Mouse (Mus musculus): ENCODE measurements at regions not wholly inside any gene's neighbourhood (a gene's known extent, or its start where the extent isn't known, plus 50 kb on each side); places are given as distances from the start of the nearest gene placed in this dataset.

DNA sequence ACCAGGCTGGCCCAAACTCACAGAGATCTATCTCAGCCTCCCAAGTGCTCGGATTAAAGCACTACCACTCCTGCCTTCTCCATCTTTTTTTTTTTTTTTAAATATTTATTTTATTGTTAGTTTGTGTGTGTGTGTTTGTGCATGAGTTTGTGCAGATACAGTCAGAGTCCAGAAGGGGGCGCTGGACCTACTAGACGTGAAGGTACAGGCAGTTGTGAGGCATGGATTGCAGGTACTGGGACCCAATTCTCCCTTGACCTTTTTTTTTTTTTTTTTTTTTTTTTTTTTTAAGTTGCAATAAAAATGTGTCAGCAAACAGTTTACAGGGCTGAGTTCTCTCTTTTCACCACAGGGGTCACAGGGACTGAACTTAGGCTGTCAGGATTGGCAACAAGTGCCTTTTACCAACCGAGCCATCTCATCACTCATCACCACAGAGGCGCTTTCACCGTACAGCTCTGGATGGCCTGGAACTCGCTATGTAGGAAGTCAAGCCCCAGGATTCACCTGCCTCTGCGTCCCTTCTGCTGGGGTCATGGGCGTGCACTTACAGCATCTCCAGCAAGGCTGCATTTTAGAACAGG, 73.2 kb upstream of the Zfp64 start:
- no peak for DNase-seq

- DNase-seq, result no peak
Observed at GRCm38 (mm10) chr2:169019037-169019436, 63.6 kb upstream of the Zfp64 start.

DNA sequence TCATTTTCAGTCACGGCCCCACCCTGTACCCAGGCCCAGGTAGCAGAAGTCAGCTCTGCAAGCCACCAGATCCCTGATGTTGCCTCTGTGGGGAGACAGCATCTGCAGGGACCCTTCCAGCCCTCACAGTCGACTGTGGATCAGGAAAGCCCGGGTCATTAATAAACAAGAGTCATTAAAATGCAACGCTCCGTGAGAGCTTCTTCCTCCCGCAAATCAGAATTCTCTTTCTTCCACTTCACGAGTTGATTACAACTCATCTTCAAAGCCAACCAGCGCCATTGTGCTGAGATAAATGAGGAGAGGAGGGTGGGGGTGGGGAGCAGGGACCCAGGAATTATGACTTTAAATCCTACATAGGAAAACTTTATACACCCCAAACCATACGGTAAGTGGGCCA, 54.9 kb upstream of the Zfp64 start:
- no peak for DNase-seq

DNA sequence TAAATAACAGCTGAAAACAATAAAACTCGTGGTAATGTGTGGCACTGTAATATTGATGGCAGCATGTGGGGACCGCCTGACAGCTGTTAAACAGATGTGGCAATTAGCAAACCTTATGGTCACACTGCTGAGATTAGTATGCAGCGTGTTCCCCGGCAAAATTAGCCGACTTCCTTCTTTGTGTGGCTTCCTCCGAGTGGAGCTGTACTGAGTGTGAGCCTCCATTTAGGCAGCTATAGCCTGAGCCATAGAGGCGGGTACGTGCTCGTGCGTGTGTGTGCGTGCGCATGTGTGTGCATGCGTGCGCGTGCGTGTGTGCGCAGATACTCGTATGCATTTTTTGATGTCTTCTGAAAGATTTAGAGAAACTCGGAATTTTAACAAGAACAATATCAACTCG, 53.4 kb upstream of the Zfp64 start:
- DNase-seq, result no peak

GRCm38 (mm10) chr2:169008333-169008732, 52.9 kb upstream of the Zfp64 start:
- DNase-seq, result no peak

DNA sequence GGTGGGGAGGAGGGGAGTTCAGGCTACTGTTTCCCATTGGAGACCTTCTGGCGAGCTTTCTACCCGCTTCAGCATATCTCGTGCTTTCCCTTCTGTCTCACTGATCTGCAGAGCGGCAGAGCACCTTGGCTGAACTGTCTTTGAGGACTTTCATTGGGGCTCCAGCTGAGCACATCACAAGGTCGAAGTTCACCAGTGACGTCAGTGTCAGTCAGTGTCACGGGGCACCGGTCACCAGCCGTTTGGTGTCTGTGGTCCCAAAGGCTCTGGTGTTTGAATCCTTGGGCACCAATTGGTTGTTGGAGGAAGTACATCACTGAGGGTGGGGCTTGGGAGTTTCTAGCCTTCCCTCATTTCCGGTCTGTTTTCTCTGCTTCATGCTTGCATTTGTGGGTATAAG, 51.2 kb upstream of the Zfp64 start:
- no peak for DNase-seq

DNA sequence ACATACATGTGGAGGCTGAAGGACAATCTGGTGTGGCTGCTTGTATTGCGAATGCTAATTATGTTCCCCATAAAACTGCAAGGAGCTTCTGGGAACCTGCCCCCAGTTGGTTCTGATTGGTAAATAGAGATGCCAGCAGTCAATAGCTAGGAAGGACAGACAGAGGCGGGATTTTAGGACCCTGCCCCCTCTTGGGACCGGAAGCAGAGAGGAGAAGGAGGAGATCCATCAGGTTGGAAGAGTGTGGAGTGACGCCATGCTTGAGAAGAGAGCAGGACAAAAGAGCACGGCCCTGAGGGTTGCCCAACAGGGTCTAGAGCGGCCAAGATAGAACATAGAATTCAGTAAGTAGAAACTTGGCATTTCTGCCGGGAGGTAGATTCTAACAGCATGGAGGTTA, 50.4 kb upstream of the Zfp64 start:
- no peak for DNase-seq
